Mouse (Mus musculus) cerebellum, adult 9-10 months (tissue): ENCODE measurements around the gene Cx3cr1.

Experiments
- DNase-seq: peaks from one replicate; pipeline ENCODE4 v3.0.0; 2022

Cx3cr1 gene

DNA sequence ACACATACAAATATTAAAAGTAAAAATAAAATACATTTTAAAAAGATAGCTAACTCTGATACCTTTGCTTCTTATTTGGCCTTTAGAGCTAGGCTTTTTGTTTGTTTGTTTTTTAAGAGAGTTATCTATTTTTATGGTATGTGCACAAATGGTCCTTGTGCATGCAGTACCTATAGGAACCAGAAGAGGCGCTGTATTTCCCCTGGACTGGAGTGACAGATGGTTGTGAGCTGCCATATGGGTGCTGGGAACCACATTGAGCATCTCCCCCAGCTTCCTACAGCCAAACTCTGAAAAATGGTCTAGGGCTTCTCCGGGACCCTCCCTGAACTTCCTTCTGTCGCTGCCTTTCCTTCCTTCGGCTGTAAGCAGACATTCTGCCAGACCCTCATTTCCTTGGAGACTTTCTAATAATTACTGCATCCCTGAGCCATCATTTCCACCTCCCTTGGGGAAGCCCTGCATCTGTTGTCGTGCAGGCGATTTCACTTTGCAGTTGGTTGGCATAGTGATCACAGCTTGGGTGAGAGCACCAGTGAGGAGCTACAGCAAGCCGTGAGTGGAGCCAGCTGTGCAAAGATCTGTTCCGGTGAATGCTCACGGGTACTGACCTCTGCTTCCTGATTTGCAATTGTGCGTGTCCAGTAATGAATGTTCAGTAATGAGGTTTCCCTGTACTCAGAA is 217.2 kb downstream of the Cx3cr1 start:
- DNase-seq: no peak
